Mouse (Mus musculus): ENCODE results near the gene Pax8.

The Pax8 gene

GRCm38 (mm10) chr2:24475420-24475819, at the start of gene Pax8:
Gene Pax8 (minus strand): TSS chr2:24475599.
- DNase-seq (ENCODE audit: extremely low spot score, low read depth, low spot score): no peak

DNA sequence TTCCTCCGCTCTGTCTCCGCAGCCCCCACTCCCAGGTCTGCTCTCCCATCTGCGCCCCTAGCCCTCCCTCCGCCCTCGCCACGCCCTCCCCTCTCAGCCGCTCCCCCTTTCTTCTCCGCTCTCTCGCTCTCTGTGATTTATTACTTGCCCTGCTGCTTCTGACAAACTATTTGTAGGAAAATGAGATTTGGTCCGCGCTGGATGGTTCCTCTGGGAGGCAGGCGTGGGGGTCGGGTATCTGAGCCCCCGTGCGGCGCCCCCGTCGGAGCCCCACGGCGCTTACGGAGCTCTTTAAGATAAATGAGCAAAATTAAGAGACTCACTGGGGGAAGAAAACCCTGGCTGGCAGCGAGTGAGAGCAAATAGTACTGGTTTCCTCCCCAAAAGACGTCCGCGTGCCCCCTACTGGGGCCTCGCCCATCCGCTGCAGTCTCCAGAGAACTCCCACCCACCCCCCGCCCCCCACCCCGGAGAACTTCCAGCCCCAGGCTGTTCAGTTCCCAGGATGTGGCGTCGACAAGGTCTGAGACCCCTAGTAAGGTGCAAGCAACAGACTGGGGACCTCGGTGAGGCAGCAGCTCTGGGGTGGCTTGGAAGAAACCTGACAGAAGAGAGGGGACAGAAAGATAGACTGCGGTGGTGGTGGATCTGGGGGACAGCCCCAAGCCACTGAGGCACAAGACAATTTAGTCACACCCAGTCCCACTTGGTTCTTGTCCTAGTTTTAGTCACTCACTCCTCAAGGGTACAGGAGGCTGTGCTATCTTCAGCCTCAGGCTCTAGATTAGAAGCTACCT, 46.2 kb upstream of the Pax8 start:
- peak; percentile 52 for DNase-seq (ENCODE audit: extremely low spot score, low read depth, low spot score)

GRCm38 (mm10) chr2:24520576-24521272, 45.3 kb upstream of the Pax8 start:
- no peak for DNase-seq (ENCODE audit: extremely low spot score, low read depth, low spot score)

- DNase-seq (ENCODE audit: extremely low spot score, low read depth, low spot score): no peak
Measured at GRCm38 (mm10) chr2:24516946-24517345, 41.5 kb upstream of the Pax8 start.

GRCm38 (mm10) chr2:24507359-24507758, 32.0 kb upstream of the Pax8 start:
- no peak for DNase-seq (ENCODE audit: extremely low spot score, low read depth, low spot score)

GRCm38 (mm10) chr2:24502963-24503471, 27.6 kb upstream of the Pax8 start:
- no peak for DNase-seq (ENCODE audit: extremely low spot score, low read depth, low spot score)

DNA sequence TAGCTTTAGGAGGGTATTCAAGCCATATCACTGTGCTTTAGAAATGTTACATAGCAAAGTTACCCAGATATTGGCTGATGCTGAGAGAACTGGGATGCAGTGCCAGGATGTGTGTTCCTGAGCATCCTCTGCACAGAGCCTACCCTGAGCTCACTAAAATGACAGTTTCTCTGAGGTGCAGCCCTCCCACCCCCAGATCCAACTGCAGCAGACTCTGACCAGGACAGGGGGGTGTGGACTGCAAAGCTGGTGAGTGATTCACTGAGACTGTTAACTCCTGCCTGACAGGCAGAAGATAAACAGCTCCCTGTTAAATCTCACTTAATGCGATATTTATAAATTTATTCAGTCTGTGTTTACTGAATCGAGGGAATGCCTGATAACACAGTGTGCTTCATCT, 25.5 kb upstream of the Pax8 start:
- DNase-seq (ENCODE audit: extremely low spot score, low read depth, low spot score): no peak

DNA sequence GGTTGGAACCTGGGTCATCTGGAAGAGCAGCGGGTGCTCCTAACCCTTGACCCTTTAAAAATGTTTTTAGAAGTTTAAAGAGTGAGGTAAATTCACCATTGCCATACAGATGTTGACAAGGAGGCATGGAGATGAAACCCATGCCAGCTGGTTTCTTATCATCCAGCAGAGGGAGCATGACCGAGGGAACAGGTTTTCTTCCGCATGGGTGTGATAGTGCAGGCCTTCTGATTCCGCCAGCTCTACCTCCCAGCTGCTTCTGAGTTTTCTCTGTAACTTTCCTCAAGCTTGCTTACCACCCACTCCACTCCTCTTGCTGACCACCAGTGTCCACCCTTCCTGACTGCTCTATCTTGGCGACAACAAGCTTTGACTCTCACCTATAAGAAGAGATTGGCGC, 15.2 kb upstream of the Pax8 start:
- no peak for DNase-seq (ENCODE audit: extremely low spot score, low read depth, low spot score)

DNA sequence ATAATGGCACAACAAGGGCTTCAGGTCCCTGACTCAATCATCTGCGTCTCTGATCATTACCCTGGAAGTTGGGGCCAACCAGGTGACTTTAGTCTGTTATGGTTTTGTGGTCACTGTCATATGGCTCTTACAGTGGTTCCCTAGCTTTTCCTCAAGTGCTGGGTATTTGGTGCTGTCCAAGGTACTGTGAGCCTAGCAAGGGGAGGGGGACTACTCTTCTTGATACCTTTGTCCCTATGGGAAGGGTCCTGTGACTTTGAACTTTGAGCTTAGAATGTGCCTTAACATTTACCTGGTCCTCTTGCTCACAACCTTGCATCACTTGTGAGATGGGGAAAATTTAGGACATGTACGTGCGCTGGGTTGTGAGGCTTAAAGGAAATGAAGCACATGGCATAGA, 13.3 kb upstream of the Pax8 start:
- DNase-seq (ENCODE audit: extremely low spot score, low read depth, low spot score): no peak

- DNase-seq (ENCODE audit: extremely low spot score, low read depth, low spot score): no peak
Measured at GRCm38 (mm10) chr2:24487056-24487825, 11.8 kb upstream of the Pax8 start.

GRCm38 (mm10) chr2:24485398-24485797, 10.0 kb upstream of the Pax8 start:
- DNase-seq (ENCODE audit: extremely low spot score, low read depth, low spot score): no peak

GRCm38 (mm10) chr2:24479906-24480305, 4.5 kb upstream of the Pax8 start:
- DNase-seq (ENCODE audit: extremely low spot score, low read depth, low spot score): no peak

DNA sequence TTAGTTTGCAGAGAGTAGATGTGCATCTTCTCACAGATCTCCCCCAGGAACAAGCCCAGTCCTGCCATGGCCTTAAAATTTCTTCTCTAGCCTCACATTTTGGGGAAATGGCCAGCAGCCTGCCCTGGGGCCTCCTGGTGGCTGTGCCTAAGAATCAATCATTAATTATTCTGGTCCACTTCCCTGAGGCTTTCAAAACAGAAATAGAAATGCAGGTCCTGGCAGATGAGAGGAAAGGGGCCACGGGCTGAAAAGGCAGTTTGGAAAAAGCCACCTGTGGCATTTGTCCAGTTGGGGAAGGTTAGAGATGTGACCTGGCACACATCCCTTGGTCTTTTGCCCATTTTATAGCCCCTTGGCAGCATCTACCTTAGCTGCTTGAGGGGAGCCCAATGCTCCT, 3.8 kb upstream of the Pax8 start:
- DNase-seq (ENCODE audit: extremely low spot score, low read depth, low spot score): no peak

DNA sequence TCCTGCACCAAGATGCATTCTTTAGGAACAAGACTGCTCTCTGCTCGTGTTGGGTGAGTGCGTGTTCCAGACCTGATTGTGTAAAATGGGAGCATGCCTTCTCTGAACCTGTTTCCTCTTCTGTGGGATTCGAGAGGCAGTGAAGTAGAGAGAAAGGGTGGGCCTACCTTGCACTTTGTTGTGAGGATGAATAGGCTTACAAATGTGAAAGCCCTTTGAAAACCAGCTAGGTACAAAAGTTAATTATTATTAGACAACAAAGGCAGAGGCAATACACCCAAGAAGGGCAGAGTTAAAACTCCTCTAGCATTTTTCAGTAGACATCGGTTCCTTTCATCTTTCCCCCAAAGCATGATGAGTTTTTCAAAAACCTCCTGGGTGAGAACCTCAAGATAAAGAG, 3.2 kb upstream of the Pax8 start:
- DNase-seq (ENCODE audit: extremely low spot score, low read depth, low spot score): no peak

GRCm38 (mm10) chr2:24474514-24475378, 653 bp downstream of the Pax8 start:
- no peak for DNase-seq (ENCODE audit: extremely low spot score, low read depth, low spot score)

DNA sequence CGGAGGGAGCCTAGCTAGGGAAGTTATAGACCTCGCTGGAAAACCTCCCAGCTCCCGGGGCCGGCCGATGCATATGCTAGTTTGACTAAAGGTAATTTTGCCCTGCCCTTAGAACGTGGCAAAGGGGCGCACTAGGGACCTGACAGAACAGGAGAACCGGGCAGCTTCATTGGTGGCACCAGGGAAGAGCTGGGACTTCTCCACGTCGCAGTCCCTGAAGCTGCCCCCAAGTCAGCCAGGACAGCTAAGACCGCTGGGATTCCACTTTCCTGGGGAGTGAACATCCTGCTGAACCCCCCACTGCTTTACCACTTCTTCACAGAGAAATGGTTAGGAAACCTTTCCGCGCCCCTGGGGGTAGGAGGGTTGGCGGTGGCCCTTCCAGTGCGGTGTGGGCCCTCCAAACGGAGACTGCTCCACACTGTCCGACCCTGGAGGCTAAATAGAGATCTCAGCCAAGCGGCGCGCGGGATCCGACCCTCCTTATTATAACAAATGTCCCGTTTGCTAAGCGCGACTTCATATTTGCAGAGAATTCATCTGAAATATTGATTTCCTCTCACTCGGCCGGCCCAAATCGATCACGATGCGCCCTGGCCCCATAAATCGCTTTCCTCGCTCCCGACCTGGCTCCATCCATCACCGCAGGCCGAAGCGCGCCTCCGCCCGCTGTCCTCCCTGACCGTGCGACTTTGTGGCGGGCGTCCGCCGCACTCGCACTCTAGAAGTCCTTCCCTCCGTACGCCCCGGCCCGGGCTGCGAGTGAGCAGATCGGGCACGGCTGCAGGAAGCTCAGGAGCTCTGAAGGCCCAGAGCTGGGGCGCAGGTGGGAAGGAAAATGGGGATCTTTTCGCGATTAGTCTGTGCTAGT, 1.5 kb downstream of the Pax8 start:
- DNase-seq (ENCODE audit: extremely low spot score, low read depth, low spot score): no peak

DNA sequence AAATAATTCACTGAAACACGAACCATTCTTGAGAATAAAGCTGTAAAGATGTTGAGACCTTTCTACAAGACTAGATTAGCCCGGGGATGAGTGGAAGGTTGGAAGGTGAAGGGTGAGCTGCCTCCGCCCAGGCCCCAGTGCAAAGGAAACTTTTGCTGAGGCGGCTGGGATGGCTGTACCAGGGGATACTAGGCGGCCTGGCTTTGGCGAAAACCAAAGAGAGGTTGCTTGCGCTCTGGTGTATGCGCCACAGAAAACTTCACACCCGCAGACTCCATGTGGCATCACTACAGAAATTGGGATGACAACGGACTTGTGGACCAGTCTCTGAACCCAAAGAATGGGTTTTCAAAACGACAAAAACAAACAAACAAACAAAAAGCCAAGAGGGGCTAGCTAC, 2.7 kb downstream of the Pax8 start:
- DNase-seq (ENCODE audit: extremely low spot score, low read depth, low spot score): no peak

GRCm38 (mm10) chr2:24472111-24472510, 3.3 kb downstream of the Pax8 start:
- DNase-seq (ENCODE audit: extremely low spot score, low read depth, low spot score): no peak

DNA sequence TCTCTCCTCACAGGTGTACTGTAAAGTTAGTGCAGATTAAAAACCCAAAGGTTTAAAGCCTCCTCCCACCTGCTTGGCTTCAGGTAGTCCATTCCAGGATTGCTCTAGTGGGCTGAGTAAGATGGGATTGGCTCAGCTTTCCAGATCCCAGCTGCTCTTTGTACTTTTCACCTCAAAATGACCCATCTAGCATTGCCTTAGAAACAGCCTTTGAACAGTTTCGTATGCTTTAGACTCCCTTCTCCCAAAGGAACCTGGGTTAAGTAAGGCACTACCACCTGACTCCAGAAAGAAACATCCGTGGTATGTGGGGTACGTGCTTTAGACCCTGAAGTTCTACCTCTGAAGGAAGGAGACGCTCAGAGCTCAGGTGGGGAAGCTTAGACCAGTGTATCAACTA, 6.3 kb downstream of the Pax8 start:
- DNase-seq (ENCODE audit: extremely low spot score, low read depth, low spot score): no peak

- DNase-seq (ENCODE audit: extremely low spot score, low read depth, low spot score): no peak
Measured at GRCm38 (mm10) chr2:24468430-24468829, 7.0 kb downstream of the Pax8 start.
